Mouse (Mus musculus) MEL (cell line): ENCODE measurements around the gene Aqp12.
A peak's percentile ranks its signal among the peaks of the same experiment; 100 is the strongest.

Experiments used
- CTCF ChIP-seq, 3 experiments: IDR thresholded peaks in 2 of 3; conservative IDR thresholded peaks in 1 of 3; 2 replicates each; pipeline ENCODE4 v1.5.1; 2011 to 2012; ENCODE audit warnings: low read length in 3 of 3, low read depth in 2 of 3, mild to moderate bottlenecking in 2 of 3, improper control_type of control experiment in 1 of 3, inconsistent platforms in 1 of 3, mixed read lengths in 1 of 3, moderate library complexity in 1 of 3; ENCODE audit not compliant: control insufficient read depth in 1 of 3, insufficient read depth in 1 of 3, poor library complexity in 1 of 3, severe bottlenecking in 1 of 3
- HCFC1 ChIP-seq: IDR thresholded peaks from 2 replicates; pipeline ENCODE4 v1.6.1; 2012; ENCODE audit warnings: low read depth, mild to moderate bottlenecking, inconsistent platforms, low read length, improper control_type of control experiment, moderate library complexity
- KAT2A ChIP-seq: conservative IDR thresholded peaks from 2 replicates; pipeline ENCODE4 v1.6.1; 2012; ENCODE audit warnings: low read depth, low read length, improper control_type of control experiment, inconsistent platforms
- MAFK ChIP-seq: IDR thresholded peaks from 2 replicates; pipeline ENCODE4 v1.6.1; 2011; ENCODE audit warnings: low read depth, mild to moderate bottlenecking, low read length, improper control_type of control experiment, borderline replicate concordance
- POLR2A ChIP-seq, 2 experiments: IDR thresholded peaks; 2 replicates each; pipeline ENCODE4 v1.6.1; 2011 to 2012; ENCODE audit warnings: low read length in 2 of 2, mild to moderate bottlenecking in 2 of 2, control low read depth in 1 of 2, improper control_type of control experiment in 1 of 2, low read depth in 1 of 2, moderate library complexity in 1 of 2; ENCODE audit not compliant: control insufficient read depth in 1 of 2, insufficient read depth in 1 of 2, poor library complexity in 1 of 2
- RCOR1 ChIP-seq: IDR thresholded peaks from 2 replicates; pipeline ENCODE4 v1.6.1; 2012; ENCODE audit warnings: low read depth, mild to moderate bottlenecking, inconsistent platforms, low read length, improper control_type of control experiment

GRCm38 (mm10) chr1:92984999-92985398, 21.1 kb upstream of the Aqp12 start:
- TF ChIP-seq CTCF (IDR thresholded peaks at IDR 0.05 in 2 of 3, conservative IDR thresholded peaks at IDR 0.05 in 1 of 3; ENCODE audit: control insufficient read depth in 1 of 3, insufficient read depth in 1 of 3, low read depth in 2 of 3, low read length in 3 of 3, poor library complexity in 1 of 3, severe bottlenecking in 1 of 3) (peak in 2 of 3 experiments; percentile 18 to 29; a peak in 3 of 6 replicates), KAT2A (no peak), HCFC1 (no peak), MAFK (no peak), POLR2A (IDR thresholded peaks at IDR 0.05; ENCODE audit: control insufficient read depth in 1 of 2, insufficient read depth in 1 of 2, low read depth in 1 of 2, low read length in 2 of 2, poor library complexity in 1 of 2) (no peak), RCOR1 (no peak)
